Mouse (Mus musculus): ENCODE results near the gene Dlx5.

Dlx5 gene

GRCm38 (mm10) chr6:6881638-6882190, at the start of gene Dlx5:
Dlx5 (minus strand) TSS chr6:6882085.
- in situ Hi-C loops (cut with MseI, MboI), result loop anchor here (25.0 kb wide), 2 partner anchors 594 to 1019 kb away; no protein-coding TSS in a partner anchor

GRCm38 (mm10) chr6:6931507-6931906, 49.6 kb upstream of the Dlx5 start:
- in situ Hi-C loops (cut with MseI, MboI), result no loop called here

- in situ Hi-C loops (cut with MseI, MboI), result no loop called here
Measured at GRCm38 (mm10) chr6:6930831-6931230, 48.9 kb upstream of the Dlx5 start.

GRCm38 (mm10) chr6:6925264-6925663, 43.4 kb upstream of the Dlx5 start:
- in situ Hi-C loops (cut with MseI, MboI), result no loop called here

- in situ Hi-C loops (cut with MseI, MboI), result no loop called here
Measured at GRCm38 (mm10) chr6:6917334-6917733, 35.4 kb upstream of the Dlx5 start.

- in situ Hi-C loops (cut with MseI, MboI), result no loop called here
Measured at GRCm38 (mm10) chr6:6915526-6915915, 33.6 kb upstream of the Dlx5 start.

- in situ Hi-C loops (cut with MseI, MboI), result no loop called here
Measured at GRCm38 (mm10) chr6:6914849-6915525, 33.1 kb upstream of the Dlx5 start.

GRCm38 (mm10) chr6:6914304-6914703, 32.4 kb upstream of the Dlx5 start:
- in situ Hi-C loops (cut with MseI, MboI), result no loop called here

GRCm38 (mm10) chr6:6909586-6909985, 27.7 kb upstream of the Dlx5 start:
- in situ Hi-C loops (cut with MseI, MboI), result no loop called here

GRCm38 (mm10) chr6:6890047-6890446, 8.2 kb upstream of the Dlx5 start:
- in situ Hi-C loops (cut with MseI, MboI), result loop anchor here (25.0 kb wide), 2 partner anchors 603 to 1028 kb away; no protein-coding TSS in a partner anchor

- in situ Hi-C loops (cut with MseI, MboI), result loop anchor here (25.0 kb wide), 2 partner anchors 599 to 1024 kb away; no protein-coding TSS in a partner anchor
Measured at GRCm38 (mm10) chr6:6886225-6886624, 4.3 kb upstream of the Dlx5 start.

GRCm38 (mm10) chr6:6884897-6885296, 3.0 kb upstream of the Dlx5 start:
- in situ Hi-C loops (cut with MseI, MboI), result loop anchor here (25.0 kb wide), 2 partner anchors 598 to 1023 kb away; no protein-coding TSS in a partner anchor

GRCm38 (mm10) chr6:6882266-6882797, 447 bp upstream of the Dlx5 start:
- in situ Hi-C loops (cut with MseI, MboI), result loop anchor here (25.0 kb wide), 2 partner anchors 595 to 1020 kb away; no protein-coding TSS in a partner anchor

- in situ Hi-C loops (cut with MseI, MboI), result loop anchor here (25.0 kb wide), 2 partner anchors 594 to 1019 kb away; no protein-coding TSS in a partner anchor
Measured at GRCm38 (mm10) chr6:6881115-6881637, 709 bp downstream of the Dlx5 start.

GRCm38 (mm10) chr6:6880361-6881114, 1.3 kb downstream of the Dlx5 start:
- in situ Hi-C loops (cut with MseI, MboI), result loop anchor here (25.0 kb wide), 2 partner anchors 593 to 1018 kb away; no protein-coding TSS in a partner anchor

- in situ Hi-C loops (cut with MseI, MboI), result loop anchor here (25.0 kb wide), 2 partner anchors 592 to 1017 kb away; no protein-coding TSS in a partner anchor
Measured at GRCm38 (mm10) chr6:6879371-6880325, 2.2 kb downstream of the Dlx5 start.

GRCm38 (mm10) chr6:6878841-6879291, 3.0 kb downstream of the Dlx5 start:
- in situ Hi-C loops (cut with MseI, MboI), result loop anchor here (25.0 kb wide), 2 partner anchors 592 to 1017 kb away; no protein-coding TSS in a partner anchor

GRCm38 (mm10) chr6:6877981-6878840, 3.7 kb downstream of the Dlx5 start:
- in situ Hi-C loops (cut with MseI, MboI), result loop anchor here (25.0 kb wide), 2 partner anchors 591 to 1016 kb away; no protein-coding TSS in a partner anchor

GRCm38 (mm10) chr6:6877346-6877910, 4.5 kb downstream of the Dlx5 start:
- in situ Hi-C loops (cut with MseI, MboI), result loop anchor here (25.0 kb wide), 2 partner anchors 590 to 1015 kb away; no protein-coding TSS in a partner anchor
